Mouse (Mus musculus) neutrophil, adult 59 days (primary cell): ENCODE results near the gene Ano7. TPM values are rescaled to one million over a fixed set of nuclear protein-coding genes. Genes with fewer than 3 reads are reported as not detected.

Source experiments
- total RNA-seq, 2 experiments: library from RNA; stranded (reverse); gene quantifications; 1 replicate in 1 of 2; 2 replicates in 1 of 2; pipeline ENCODE4 v1.2.4; 2023

The Ano7 gene
- not detected for total RNA-seq

DNA sequence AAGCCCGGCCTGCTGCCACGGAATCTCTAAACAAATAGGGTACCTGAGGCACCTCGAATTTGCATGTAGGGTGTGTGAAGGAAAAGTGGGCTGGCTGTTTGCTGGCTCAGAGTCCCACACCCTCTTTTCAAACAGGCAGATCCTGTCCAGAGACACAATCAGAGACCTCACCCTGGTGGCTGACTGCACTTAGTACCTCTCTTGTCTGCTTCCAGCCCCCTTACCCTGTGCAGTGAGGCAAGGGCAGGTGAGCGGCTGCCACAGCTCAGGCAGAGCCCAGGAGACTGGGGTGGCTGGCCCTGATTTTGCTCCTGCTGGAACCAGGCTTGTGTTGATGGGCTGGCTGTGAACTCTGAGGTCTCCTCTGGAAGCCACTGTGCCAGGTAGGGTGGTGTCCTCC, at the start of gene Ano7:
Gene Ano7 (plus strand): TSS at position 266 of the 400 bp plus-strand sequence.

GRCm38 (mm10) chr1:93342648-93343503, 30.9 kb upstream of the Ano7 start, which contains the start of the genes Ppp1r7 and Pask:
Gene Ppp1r7 (plus strand): TSS chr1:93342854.
Gene Pask (minus strand): TSS chr1:93343482.

Other genes with a start within 250 kb of the Ano7 start
- not detected for gene Agxt, start 238.7 kb upstream of the Ano7 start, total RNA-seq
- gene 2310007B03Rik, start 213.0 kb upstream of the Ano7 start, total RNA-seq = not detected
- gene Crocc2, start 205.2 kb upstream of the Ano7 start, total RNA-seq = not detected
- gene Sned1, start 138.1 kb upstream of the Ano7 start, total RNA-seq = 1 to 10 TPM; 6.9 to 8.3 TPM
- 10 to 100 TPM; 10.7 to 14.1 TPM for gene Mterf4, start 68.0 kb upstream of the Ano7 start, total RNA-seq
- 10 to 100 TPM; 14.0 to 15.6 TPM for gene Ppp1r7, start 31.1 kb upstream of the Ano7 start, total RNA-seq
- gene Pask, start 30.4 kb upstream of the Ano7 start, total RNA-seq = 1 to 10 TPM; 7.5 to 9.2 TPM
- 100 to 1,000 TPM; 138 to 149 TPM for gene Hdlbp, start 104.9 kb downstream of the Ano7 start, total RNA-seq
- 1 to 10 TPM; 1.7 to 3.1 TPM for gene Farp2, start 138.1 kb downstream of the Ano7 start, total RNA-seq